In genomic region chr7:124907233-124907632, GRCm38 (mm10) we compare ENCODE assay signal across 16 mouse cellular contexts.
DNase-seq lines count a peak whose midpoint lies in the region; ATAC-seq and TF ChIP-seq lines count a peak whose summit lies in the region.
"Had no signal": no experiment of that assay in that cellular context is flagged by ENCODE, and none has a peak within 500 bp of the region (broad histone marks: within the 10 kb centered on the region; RNA-seq: fewer than 3 reads in every experiment).

No protein-coding gene starts in this region.

- no peak overlapping the region for H3K4me3 ChIP-seq in heart, embryonic 11.5 days (ENCODE audit: low read depth, low read length)
- H3K4me3 ChIP-seq in intestine, postnatal 0 days (ENCODE audit: low read depth, low read length), result no peak overlapping the region
- H3K4me3 ChIP-seq: kidney, embryonic 15.5 days; liver, embryonic 15.5 days; neural tube, embryonic 12.5 days had no signal

- no peak overlapping the region for H3K27ac ChIP-seq in heart, embryonic 11.5 days (ENCODE audit: low read depth, low read length)
- H3K27ac ChIP-seq in intestine, postnatal 0 days (ENCODE audit: low read depth, low read length), result no peak overlapping the region
- H3K27ac ChIP-seq: kidney, embryonic 15.5 days; liver, embryonic 15.5 days; neural tube, embryonic 12.5 days had no signal

- H3K27me3 ChIP-seq in heart, embryonic 11.5 days (ENCODE audit: control insufficient read depth, insufficient read depth, low read length), result no peaks in the 10 kb centered on the region
- no peaks in the 10 kb centered on the region for H3K27me3 ChIP-seq in intestine, postnatal 0 days (replicated peaks; ENCODE audit: control insufficient read depth, insufficient read depth, low read length)
- H3K27me3 ChIP-seq: kidney, embryonic 15.5 days; liver, embryonic 15.5 days; neural tube, embryonic 12.5 days had no signal

- no peak for TF ChIP-seq CTCF in intestine, postnatal 0 days (IDR thresholded peaks at IDR 0.05; ENCODE audit: low read depth)

- peaks cover 7% of the 10 kb centered on the region; the same call in 1 of the 2 replicates for H3K9me3 ChIP-seq in heart, embryonic 11.5 days (replicated peaks; ENCODE audit: control insufficient read depth, low read length)
- H3K9me3 ChIP-seq in intestine, postnatal 0 days (ENCODE audit: control insufficient read depth), result no peaks in the 10 kb centered on the region
- H3K9me3 ChIP-seq: kidney, embryonic 15.5 days; liver, embryonic 15.5 days; neural tube, embryonic 12.5 days had no signal

- no peaks in the 10 kb centered on the region for H3K36me3 ChIP-seq in heart, embryonic 11.5 days (ENCODE audit: control insufficient read depth, insufficient read depth, low read length)
- H3K36me3 ChIP-seq in intestine, postnatal 0 days (ENCODE audit: control insufficient read depth, insufficient read depth), result no peaks in the 10 kb centered on the region
- H3K36me3 ChIP-seq: kidney, embryonic 15.5 days; liver, embryonic 15.5 days; neural tube, embryonic 12.5 days had no signal

- WGBS in heart, embryonic 11.5 days (ENCODE audit: insufficient replicate concordance), result 63% methylated on average over 5 of the region's 5 CpGs
- WGBS in intestine, postnatal 0 days, result 72% methylated on average over 5 of the region's 5 CpGs

- H3K9ac ChIP-seq in heart, embryonic 11.5 days (ENCODE audit: low read depth, low read length), result no peak overlapping the region
- H3K9ac ChIP-seq in intestine, postnatal 0 days (ENCODE audit: low read depth, low read length), result no peak overlapping the region
- H3K9ac ChIP-seq: kidney, embryonic 15.5 days; liver, embryonic 15.5 days; neural tube, embryonic 12.5 days had no signal

- peak; percentile 71 for ATAC-seq in frontal cortex, adult (ENCODE audit: low TSS enrichment)
- no peak for ATAC-seq in heart, embryonic 11.5 days (replicated peaks; ENCODE audit: insufficient number of reproducible peaks, low FRiP score, low TSS enrichment)
- no peak for ATAC-seq in intestine, postnatal 0 days
- no peak for ATAC-seq in monocyte, adult 5-6 weeks (replicated peaks; ENCODE audit: insufficient number of reproducible peaks, low FRiP score, low TSS enrichment, poor library complexity, severe bottlenecking)

- no peaks in the 10 kb centered on the region for H3K4me1 ChIP-seq in heart, embryonic 11.5 days (ENCODE audit: control insufficient read depth, insufficient read depth, low read length)
- no peaks in the 10 kb centered on the region for H3K4me1 ChIP-seq in intestine, postnatal 0 days (replicated peaks; ENCODE audit: control insufficient read depth, insufficient read depth, low read length)
- H3K4me1 ChIP-seq: kidney, embryonic 15.5 days; liver, embryonic 15.5 days; neural tube, embryonic 12.5 days had no signal

- H3K4me2 ChIP-seq in heart, embryonic 11.5 days, result no peak overlapping the region
- no peak overlapping the region for H3K4me2 ChIP-seq in intestine, postnatal 0 days (replicated peaks; ENCODE audit: low read depth)
- H3K4me2 ChIP-seq: kidney, embryonic 15.5 days; liver, embryonic 15.5 days; neural tube, embryonic 12.5 days had no signal

- DNase-seq in frontal cortex, postnatal 25 days (ENCODE audit: low spot score in 2 of 2), result no peak
- peak; percentile 8 for DNase-seq in heart, postnatal 4 days
- peak; percentile 22 for DNase-seq in testis, postnatal 14 days (ENCODE audit: low spot score)
- no peak for DNase-seq in testis, postnatal 10 days (ENCODE audit: low spot score)
- DNase-seq: cerebellum, adult 18-20 months; embryo, embryonic 11 days; layer of hippocampus, postnatal 36 days; midbrain, embryonic 14.5 days; thymus, adult 2 months had no signal

Comparison
In these comparisons a context has a peak if more than half of its experiments do, and no peak if none do; other contexts are left out.
1. DNase-seq: peak in heart, postnatal 4 days (single experiment) and testis, postnatal 14 days (single experiment); none in frontal cortex, postnatal 25 days (0 of 2) and testis, postnatal 10 days (single experiment).